Mouse (Mus musculus) cortical plate, adult 2 months (tissue): ENCODE measurements at regions not wholly inside any gene's neighbourhood (a gene's known extent, or its start where the extent isn't known, plus 50 kb on each side); places are given as distances from the start of the nearest gene placed in this dataset.

ENCODE experiments used
- H3K27ac ChIP-seq: fragments of 200-500 bp; 2 replicates; pipeline ENCODE4 v1.5.1; 2012; ENCODE audit warnings: low read length, control low read depth, inconsistent platforms; ENCODE audit not compliant: insufficient read depth
- H3K4me1 ChIP-seq: fragments of 200-500 bp; 2 replicates; pipeline ENCODE4 v1.6.1; 2011; ENCODE audit warnings: low read length; ENCODE audit not compliant: control insufficient read depth, insufficient read depth
- H3K4me3 ChIP-seq: fragments of 200-500 bp; 2 replicates; pipeline ENCODE4 v1.5.1; 2011; ENCODE audit warnings: mild to moderate bottlenecking, low read length, control low read depth; ENCODE audit not compliant: insufficient read depth
- CTCF ChIP-seq: fragments of 200-500 bp; IDR thresholded peaks from 2 replicates; pipeline ENCODE4 v1.5.1; 2011; ENCODE audit warnings: mild to moderate bottlenecking, control low read depth, low read length; ENCODE audit not compliant: insufficient read depth; ENCODE audit errors: extremely low read depth
- POLR2A ChIP-seq: fragments of 200-500 bp; IDR thresholded peaks from 2 replicates; pipeline ENCODE4 v1.6.1; 2011; ENCODE audit warnings: mild to moderate bottlenecking, low read length, control low read depth; ENCODE audit not compliant: insufficient read depth; ENCODE audit errors: extremely low read depth

- peaks cover 3% of the 10 kb centered on the region; the same call in 1 of the 2 replicates for H3K4me1 ChIP-seq
- no peak overlapping the region for H3K27ac ChIP-seq
- no peak overlapping the region for H3K4me3 ChIP-seq
- TF ChIP-seq POLR2A, result no peak
- no peak for TF ChIP-seq CTCF
Measured at GRCm38 (mm10) chr7:136445091-136445490, 449.3 kb upstream of the Mgmt start.

DNA sequence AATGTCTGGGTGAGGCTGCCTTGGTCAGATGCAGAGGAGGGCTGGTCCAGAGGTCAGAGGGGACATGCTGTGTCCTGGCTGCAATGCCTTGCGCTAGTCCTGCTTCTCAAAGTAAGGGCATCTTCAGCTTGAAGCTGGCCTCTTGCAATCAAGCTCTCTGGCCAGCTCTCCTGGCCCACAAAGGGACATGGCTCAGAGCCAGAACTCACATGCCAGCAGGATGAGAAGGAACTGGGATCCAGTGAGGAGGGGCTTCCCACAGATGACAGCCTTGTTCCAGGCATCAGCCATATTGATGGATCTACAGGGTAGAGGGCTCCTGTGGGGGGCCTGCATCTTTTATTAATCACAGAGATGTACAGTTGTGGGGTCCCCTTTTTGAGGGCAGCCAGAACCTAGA is 445.1 kb upstream of the Mgmt start:
- Histone ChIP-seq H3K27ac (no peak overlapping the region), H3K4me3 (no peak overlapping the region), H3K4me1 (no peaks in the 10 kb centered on the region)
- no peak for TF ChIP-seq CTCF
- no peak for TF ChIP-seq POLR2A

- H3K4me1 ChIP-seq, result no peaks in the 10 kb centered on the region
- no peak overlapping the region for H3K4me3 ChIP-seq
- H3K27ac ChIP-seq, result no peak overlapping the region
- no peak for TF ChIP-seq POLR2A
- TF ChIP-seq CTCF, result no peak
Measured at GRCm38 (mm10) chr7:136451672-136452361, 442.6 kb upstream of the Mgmt start.

DNA sequence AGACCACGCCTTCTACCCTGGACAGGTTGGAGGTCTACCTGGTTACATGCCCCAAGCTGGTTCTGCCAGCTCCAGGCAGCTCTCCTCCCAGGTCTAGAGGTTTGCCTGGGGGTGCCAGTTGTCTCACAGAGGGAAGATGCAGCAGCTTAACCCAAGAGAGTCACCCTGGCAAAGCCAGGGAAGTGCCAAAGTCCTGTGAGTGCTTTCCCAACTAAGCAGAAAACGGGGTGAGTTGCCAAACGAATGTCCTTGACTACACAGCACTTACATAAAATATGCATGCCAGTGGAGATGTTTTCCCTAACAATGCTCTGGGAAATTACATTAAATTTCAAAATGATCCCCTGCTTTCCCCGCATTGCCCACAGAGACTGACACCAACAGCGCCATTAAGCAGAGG is 441.9 kb upstream of the Mgmt start:
- no peak overlapping the region for H3K4me3 ChIP-seq
- TF ChIP-seq CTCF, result no peak
- no peak for TF ChIP-seq POLR2A
- no peak overlapping the region for H3K27ac ChIP-seq
- H3K4me1 ChIP-seq, result no peaks in the 10 kb centered on the region

DNA sequence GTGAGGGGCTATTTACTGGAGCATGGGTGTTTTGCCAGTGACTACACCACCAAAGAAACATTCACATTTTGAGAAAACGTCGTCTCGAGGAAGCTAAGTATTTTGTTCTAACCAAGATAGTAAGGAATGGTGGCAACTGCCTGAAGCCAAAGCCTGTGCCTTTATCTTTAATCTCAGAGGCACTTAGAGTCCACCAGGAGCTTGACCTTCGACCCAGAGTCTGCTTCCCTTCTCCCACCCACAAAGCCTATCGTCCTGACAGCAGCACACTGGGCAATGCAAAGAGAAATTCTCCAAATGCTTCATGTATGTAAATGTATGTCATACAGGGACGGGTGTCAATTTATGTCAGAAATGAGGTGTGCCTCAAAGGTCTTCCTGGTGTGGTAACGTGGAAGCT is 437.2 kb upstream of the Mgmt start:
- no peaks in the 10 kb centered on the region for H3K4me1 ChIP-seq
- H3K4me3 ChIP-seq, result no peak overlapping the region
- no peak overlapping the region for H3K27ac ChIP-seq
- TF ChIP-seq POLR2A (no peak), CTCF (no peak)

GRCm38 (mm10) chr7:136457867-136458448 is 436.5 kb upstream of the Mgmt start:
- Histone ChIP-seq H3K4me3 (no peak overlapping the region), H3K4me1 (no peaks in the 10 kb centered on the region), H3K27ac (no peak overlapping the region)
- no peak for TF ChIP-seq POLR2A
- no peak for TF ChIP-seq CTCF

DNA sequence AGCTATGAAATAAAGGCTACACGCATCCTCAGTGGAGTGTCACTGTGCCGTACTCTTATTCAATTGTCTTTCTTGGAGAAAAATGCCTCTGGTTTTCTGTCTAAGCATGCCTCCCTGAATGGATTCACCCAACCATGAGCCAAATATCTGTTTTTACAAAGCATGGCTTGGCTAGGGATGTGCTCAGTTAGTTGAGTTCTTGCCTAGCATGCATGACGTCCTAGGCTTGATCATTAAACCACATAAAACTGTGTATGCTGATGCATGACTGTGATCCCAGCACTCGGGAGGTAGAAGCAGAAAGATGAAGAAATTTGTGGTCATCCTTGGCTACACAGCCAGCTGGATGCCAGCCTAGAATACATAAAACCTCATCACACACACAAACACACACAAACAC is 417.3 kb upstream of the Mgmt start:
- TF ChIP-seq POLR2A (no peak), CTCF (no peak)
- no peaks in the 10 kb centered on the region for H3K4me1 ChIP-seq

GRCm38 (mm10) chr7:136480641-136481202 is 413.7 kb upstream of the Mgmt start:
- Histone ChIP-seq H3K4me3 (no peak overlapping the region), H3K4me1 (no peaks in the 10 kb centered on the region), H3K27ac (no peak overlapping the region)
- TF ChIP-seq CTCF (no peak), POLR2A (no peak)

More for the DNA sequence above, 417.3 kb upstream of the Mgmt start:
- Histone ChIP-seq H3K4me3 (no peak overlapping the region), H3K27ac (no peak overlapping the region)

DNA sequence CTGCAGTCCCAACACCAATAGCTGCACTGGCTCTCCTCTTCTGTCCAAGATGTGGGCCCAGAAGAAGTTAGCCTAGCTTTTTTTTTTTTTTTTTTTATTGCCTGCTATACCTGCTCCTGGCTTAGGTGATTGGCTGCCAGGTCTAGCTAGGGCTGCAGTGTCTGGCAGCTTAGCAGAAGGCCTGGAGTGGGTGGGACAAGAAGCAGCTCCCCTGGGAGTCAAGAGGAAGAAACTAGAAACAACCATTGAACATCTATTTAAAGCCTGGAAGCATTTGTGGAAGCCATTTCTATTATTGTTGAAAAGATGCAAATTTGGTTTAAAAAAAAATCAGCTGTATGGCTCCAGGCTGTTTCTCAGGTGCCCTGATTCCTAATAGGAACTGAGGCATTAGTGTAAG is 411.2 kb upstream of the Mgmt start:
- no peak overlapping the region for H3K4me3 ChIP-seq
- no peak overlapping the region for H3K27ac ChIP-seq
- H3K4me1 ChIP-seq, result no peaks in the 10 kb centered on the region
- no peak for TF ChIP-seq CTCF
- no peak for TF ChIP-seq POLR2A

DNA sequence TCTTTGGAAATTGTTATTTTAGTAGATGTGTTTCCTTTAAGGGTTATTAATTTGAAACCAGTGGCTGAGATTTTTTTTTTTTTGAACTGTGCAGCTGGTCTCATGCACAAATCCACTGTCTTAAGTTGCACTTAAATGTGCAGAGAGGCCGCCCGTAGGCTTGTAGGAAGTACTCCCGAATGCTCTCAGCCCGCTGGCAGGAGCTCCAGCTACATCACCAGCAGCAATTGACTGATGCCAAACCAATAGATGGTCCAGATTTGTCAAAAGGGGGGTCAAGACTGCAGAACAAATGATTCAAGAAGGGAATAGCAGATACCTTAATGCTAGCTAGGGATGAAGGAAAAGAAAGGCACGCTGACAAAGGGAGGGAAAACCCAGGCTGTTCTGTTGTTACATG is 406.9 kb upstream of the Mgmt start:
- TF ChIP-seq POLR2A, result no peak
- no peak for TF ChIP-seq CTCF
- Histone ChIP-seq H3K27ac (no peak overlapping the region), H3K4me3 (no peak overlapping the region), H3K4me1 (no peaks in the 10 kb centered on the region)
